Mouse (Mus musculus): ENCODE measurements at regions not wholly inside any gene's neighbourhood (a gene's known extent, or its start where the extent isn't known, plus 50 kb on each side); places are given as distances from the start of the nearest gene placed in this dataset.
A peak's percentile ranks its signal among the peaks of the same experiment; 100 is the strongest.
"Not testable (repeated sequence)": the region's sequence is repeated elsewhere in the genome, so short reads cannot be mapped to it uniquely, and the experiment has no call there.

- DNase-seq, result no peak
These were observed 492.5 kb upstream of the Zfp960 start for GRCm38 (mm10) chr17:16571403-16571802.

DNA sequence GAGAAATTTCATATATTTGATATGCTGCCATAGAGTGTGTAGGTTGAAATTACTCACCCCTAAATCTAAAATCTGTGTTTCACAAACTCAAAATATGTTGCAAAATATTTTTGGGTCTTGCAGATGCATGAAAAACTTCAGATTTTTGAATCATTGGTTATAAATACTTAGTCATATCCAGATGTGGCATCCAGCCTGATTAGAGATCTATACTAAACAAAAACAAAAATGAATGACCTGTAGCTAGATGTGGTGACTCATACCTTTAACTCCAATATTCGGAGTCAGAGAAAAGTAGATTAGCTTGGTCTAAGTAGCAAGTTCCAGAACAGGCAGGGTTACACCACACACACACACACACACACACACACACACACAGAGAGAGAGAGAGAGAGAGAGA lies 475.1 kb upstream of the Zfp960 start:
- no peak for DNase-seq

DNA sequence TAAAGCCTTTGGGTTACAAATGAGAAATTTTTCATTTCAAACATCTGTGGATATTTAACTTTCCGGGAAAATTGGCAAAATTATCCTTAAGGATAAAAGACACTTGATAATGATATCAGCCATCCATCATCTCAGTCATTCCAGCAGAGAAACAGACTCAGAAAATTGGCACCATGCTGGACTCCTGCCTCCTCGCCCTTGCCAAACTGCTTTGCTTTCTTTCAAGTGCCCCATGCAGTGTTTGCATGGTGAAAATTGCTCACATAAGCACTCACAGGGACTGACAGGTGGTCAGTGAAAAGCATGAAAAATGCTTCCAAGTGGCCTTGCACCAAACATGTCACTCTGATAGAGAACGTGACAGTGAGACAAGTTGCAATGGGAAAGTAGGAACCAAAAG lies 464.2 kb upstream of the Zfp960 start:
- no peak for DNase-seq

GRCm38 (mm10) chr17:16612405-16612979 lies 451.4 kb upstream of the Zfp960 start:
- DNase-seq, result no peak

DNA sequence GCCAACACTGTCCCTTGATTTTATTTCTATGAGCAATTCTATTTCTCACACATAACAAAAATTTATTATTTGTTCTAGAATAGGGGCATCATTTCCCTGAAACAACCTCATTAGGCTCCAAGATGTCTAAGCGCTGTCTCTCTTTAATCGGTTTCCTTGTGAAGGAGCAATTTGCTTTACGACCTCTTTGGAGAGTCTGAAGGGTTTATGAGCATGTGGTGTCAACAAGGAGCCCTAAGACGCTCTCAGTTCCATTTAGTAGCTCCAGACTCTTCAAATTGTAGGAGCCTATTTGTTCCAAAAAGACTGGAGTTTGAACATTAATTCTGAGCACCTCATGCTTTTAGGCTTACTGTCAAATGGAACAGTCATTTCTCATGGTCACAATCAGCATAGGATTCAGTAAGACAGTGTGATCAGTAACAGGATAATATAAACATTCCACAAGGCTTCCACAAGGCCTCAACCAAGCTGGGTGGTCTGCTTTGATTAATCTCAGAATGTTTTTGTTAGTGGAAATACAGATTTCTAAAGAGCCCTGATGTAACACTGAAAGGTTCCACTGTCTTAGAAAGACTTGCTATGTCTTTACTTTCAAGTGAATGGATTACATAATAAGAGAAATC lies 441.9 kb upstream of the Zfp960 start:
- no peak for DNase-seq

- DNase-seq, result no peak
These were observed 434.1 kb upstream of the Zfp960 start for GRCm38 (mm10) chr17:16629854-16630253.

DNA sequence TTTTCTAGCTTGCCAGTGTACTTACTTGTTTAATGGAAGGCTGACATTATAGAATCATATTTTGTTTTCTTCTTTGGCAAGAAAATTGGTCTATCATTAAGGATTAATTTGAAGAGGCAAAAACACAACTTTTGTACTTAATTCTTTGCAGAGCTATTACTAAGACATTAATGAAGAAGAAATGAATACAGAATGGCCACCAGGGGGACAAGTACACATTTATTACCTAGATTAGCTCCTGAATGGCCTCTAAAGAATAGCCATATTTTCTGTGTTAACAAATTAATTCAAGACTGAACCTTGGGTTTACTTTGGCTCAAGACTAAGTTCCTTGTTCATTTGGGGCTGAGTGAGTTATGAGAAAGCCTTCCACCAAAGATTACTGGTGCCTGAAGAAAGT lies 430.5 kb upstream of the Zfp960 start:
- DNase-seq, result no peak

DNA sequence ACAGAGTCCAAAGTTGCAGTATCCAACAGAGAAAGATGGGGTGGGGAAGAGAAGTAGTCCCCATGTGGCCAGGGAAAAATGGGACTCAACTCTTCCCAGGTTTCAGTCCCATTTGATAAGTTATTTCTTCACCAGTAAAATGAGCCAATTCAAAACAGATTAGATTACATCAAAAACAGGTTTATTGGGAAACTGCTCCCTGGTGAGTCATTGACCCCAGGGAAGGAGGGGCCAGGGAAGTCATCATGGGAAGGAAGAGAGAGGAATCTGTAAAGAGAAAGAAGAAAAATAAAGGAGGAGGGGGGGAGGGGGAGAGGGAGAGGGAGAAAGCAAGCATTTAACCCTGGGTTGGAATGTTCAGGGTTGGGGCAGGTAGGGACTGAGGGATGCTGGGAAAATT lies 426.4 kb upstream of the Zfp960 start:
- no peak for DNase-seq

DNA sequence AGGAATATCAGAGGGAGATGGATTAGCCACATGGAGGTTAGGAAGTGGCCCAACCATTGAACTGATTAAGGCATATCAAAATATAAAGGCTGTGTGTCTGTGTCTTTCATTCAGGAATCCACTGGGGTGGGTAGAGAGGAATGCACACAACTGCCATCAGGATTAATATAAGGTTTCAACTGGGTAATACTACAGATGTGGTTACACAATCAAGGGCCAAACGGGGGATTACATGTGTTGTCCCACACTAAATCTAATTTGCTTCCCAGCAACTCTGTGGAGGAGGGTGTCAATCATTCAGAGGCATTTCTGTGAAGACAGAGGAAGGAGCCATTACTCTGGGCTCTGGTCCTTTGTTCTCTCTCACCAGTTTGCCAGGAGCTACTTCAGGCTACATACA lies 416.0 kb upstream of the Zfp960 start:
- DNase-seq, result no peak

GRCm38 (mm10) chr17:16665253-16665652 lies 398.7 kb upstream of the Zfp960 start:
- DNase-seq, result no peak

DNA sequence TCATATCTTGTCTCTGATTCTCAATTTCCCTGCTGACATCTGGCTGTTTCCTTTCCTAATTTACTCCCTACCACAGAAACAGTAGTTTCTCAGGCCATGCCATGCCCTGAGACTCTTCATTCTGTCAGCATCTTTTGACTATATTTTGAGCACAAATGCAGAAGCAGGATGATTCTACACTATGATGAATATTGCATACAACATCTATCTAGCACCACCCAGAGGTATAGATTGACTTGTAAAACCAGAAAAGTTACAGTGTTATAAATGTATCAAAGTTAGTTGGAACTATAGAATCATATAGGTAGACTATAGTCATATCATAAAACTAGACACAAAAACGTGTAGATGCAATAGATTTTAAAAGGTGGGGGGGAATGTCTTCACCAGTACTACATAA lies 396.3 kb upstream of the Zfp960 start:
- no peak for DNase-seq

DNA sequence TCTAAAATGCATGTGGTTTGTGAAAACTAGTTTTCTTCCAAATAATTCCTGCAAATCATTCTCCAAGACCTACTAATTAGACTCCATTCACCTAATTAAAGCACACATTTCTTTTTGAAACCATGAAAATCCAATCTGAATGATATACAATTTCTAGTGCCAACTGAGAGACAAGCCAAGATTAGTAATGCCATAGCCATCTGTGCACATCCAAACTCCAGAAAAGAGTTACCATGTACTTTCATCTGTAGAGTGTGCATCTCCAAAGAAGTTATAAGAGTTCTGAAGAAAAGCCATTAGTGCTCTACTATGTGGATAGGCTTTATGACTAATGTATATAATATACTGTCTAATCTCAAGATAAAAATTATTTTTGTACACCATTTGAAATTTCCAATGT lies 359.7 kb upstream of the Zfp960 start:
- DNase-seq, result no peak

GRCm38 (mm10) chr17:16705890-16706289 lies 358.0 kb upstream of the Zfp960 start:
- DNase-seq, result no peak

DNA sequence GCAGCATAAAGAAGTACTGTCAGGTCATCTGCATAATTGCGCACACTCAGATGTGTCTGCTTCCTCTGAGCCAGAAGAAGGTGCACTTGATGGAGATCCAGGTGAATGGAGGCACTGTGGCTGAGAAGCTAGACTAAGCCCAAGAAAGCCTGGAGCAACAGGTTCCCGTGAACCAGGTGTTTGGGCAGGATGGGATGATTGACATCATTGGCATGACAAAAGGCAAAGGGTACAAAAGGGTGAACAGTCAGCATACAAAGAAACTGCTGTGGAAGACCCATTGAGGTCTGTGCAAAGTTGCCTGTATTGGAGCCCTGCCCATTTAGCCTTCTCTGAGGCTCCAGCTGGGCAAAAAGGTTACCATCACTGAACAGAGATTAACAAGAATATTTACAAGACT lies 337.0 kb upstream of the Zfp960 start:
- no peak for DNase-seq

DNA sequence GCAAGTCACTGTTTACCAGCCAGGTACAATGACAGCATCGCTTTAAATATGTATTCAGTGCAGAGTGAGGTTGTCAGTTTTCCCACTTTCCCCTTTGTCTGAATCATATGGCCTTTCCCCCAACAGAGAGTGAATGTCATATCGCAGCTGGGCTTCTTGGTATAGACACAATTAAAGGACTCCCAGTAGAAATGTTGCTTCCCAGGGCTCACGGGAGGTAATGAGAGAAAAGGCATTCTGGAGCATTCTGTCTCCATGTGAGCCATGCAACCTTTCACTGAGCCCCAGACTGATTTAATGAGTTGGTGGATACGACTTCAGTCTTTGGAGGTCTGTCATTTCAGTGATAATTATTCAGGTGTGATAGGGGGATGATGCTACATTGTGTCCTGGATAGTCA lies 310.8 kb upstream of the Zfp960 start:
- no peak for DNase-seq

DNA sequence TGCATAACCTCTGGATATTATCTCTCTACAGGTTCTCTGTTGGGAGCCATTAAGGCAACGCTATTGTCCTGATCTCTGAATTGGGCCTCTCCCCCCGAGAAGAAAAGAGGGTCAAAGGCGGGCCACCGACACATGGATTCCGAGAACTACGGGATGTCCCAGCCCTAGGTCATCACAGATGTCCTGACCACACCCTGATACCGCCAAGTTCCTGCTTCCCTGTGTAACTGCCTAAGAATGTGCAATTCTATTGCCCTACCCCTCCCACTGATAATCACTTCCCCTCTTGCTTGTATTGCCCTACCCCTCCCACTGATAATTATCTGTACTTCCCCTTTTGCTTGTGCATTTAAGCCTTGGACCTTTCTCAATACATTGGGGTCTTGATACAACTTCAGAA lies 293.3 kb upstream of the Zfp960 start:
- DNase-seq, result not testable (repeated sequence)

DNA sequence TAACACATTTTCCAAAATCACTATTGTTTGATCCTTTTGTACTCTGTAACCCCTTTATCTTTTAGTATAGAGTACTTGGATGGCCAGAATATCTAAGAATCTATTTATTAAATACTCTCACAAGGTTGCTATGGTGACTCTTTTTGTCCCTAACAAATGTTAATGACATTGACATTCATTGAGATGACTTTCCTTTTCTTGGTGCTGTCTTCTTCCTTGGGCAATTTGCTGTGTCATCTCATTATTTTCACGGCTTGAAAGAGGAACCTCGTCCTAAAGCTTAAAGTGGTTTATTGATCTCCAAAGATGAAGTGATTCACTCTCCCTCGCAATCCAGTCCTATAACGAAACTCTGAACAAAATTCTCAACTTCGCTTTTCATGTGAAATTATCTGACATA lies 265.6 kb upstream of the Zfp960 start:
- no peak for DNase-seq

DNA sequence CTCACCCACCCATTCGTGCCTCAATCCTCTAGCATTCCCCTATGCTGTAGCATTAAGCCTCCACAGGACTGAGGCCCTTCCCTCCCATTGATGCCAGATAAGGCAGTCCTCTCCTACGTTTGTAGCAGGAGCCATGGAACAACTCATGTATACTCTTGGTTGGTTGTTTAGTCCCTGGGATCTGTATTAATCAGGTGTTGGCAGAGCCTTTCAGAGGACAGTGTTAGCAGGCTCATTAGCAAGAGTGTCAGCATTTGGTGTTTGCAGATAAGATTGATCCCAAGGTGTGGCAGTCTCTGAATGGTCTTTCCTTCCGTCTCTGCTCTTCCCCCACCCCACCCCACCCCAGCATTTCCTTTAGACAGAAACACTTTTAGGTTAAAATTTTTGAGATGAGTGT lies 258.9 kb upstream of the Zfp960 start:
- DNase-seq, result no peak

DNA sequence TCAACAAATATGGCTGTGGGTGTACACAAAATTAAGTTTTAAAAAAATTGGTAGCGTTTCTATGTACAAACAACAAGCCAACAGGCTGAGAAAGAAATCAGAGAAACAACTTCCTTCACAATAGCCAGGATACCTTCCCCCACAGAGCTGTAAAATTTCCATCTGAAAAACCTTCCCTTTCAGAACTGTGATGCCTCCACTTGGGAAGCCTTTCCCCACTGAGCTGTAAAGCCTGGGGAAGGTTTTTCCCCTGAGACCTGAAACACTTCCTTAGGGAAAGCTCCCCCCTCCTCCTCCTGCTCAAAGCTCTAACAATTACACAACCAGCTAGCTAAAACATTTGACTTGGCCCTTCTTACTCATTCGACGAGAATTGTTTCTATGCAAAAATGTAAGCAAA lies 245.5 kb upstream of the Zfp960 start:
- no peak for DNase-seq

GRCm38 (mm10) chr17:16821716-16822115 lies 242.2 kb upstream of the Zfp960 start:
- no peak for DNase-seq

GRCm38 (mm10) chr17:16839152-16839551 lies 224.8 kb upstream of the Zfp960 start:
- no peak for DNase-seq

DNA sequence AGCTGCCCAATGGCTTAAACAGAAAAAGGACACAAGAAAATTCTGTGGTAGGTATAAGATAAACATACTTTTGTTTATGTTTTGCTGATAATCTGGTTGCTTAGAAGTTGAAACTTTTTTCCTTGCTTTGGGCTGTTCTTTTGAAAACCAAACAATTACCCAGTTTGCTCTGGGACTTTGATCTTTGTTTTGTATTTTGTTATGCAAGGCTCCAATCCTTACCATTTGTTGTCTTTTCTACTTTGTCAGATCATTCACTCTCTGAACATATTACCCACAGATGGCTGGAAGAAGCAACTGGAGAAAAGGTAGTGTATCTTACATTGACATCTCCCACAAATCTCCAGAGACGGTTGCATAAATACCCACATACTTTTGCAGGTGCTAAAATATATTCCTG lies 203.1 kb upstream of the Zfp960 start:
- DNase-seq, result no peak

GRCm38 (mm10) chr17:16900791-16901190 lies 163.1 kb upstream of the Zfp960 start:
- DNase-seq, result peak; percentile 16

- DNase-seq, result no peak
These were observed 145.7 kb upstream of the Zfp960 start for GRCm38 (mm10) chr17:16918191-16918590.

DNA sequence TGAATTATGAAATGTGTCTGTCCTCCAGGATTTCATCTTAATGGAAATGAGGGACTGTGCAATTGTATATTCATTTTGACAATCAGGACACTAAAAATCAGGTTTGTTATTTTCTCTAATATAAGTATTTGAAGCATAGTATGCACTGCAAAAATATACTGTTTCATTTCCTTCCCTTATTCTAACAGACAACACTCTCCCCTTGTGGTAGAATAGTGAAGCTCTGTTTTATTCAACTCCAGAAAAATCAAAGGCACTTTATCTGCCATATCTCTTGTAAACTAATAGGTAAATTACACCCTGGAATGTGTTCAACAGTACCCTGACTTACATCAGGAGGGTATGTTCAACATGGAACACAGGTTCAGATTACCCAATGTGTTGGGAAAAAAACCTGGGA lies 137.7 kb upstream of the Zfp960 start:
- no peak for DNase-seq

All from cerebellum, adult 11 months (tissue).